Mouse (Mus musculus) lung, postnatal 0 days (tissue): Measurements from ENCODE around the gene Gpr83. TPM values are rescaled to one million over a fixed set of nuclear protein-coding genes. Genes with fewer than 3 reads are reported as not detected.

Experiments used
- ATAC-seq: fragments of 200-750 bp; cut with Nextera tagmentation; 2 replicates; pipeline ENCODE4 v1.8.0; 2017; ENCODE audit warnings: moderate library complexity
- DNase-seq: peaks from one replicate; pipeline ENCODE4 v3.0.0-alpha.2; 2016; ENCODE audit warnings: low spot score
- H3K27ac ChIP-seq: fragments of 300-500 bp; sonication (generic); 2 replicates; pipeline ENCODE4 v1.5.1; 2014; ENCODE audit warnings: antibody characterized with exemption, mild to moderate bottlenecking, low read length, mixed read lengths
- H3K27me3 ChIP-seq: fragments of 300-500 bp; sonication (generic); replicated peaks from 2 replicates; pipeline ENCODE4 v1.6.1; 2014; ENCODE audit warnings: low read length, mixed read lengths; ENCODE audit not compliant: insufficient read depth
- H3K36me3 ChIP-seq: fragments of 300-500 bp; sonication (generic); 2 replicates; pipeline ENCODE4 v1.6.1; 2014; ENCODE audit warnings: low read length, mixed read lengths; ENCODE audit not compliant: insufficient read depth
- H3K4me1 ChIP-seq: fragments of 300-500 bp; sonication (generic); 2 replicates; pipeline ENCODE4 v1.6.1; 2014; ENCODE audit warnings: antibody characterized with exemption, low read depth, low read length, mixed read lengths; ENCODE audit not compliant: insufficient read depth
- H3K4me2 ChIP-seq: fragments of 300-500 bp; sonication (generic); replicated peaks from 2 replicates; pipeline ENCODE4 v1.6.1; 2014; ENCODE audit warnings: low read depth, mild to moderate bottlenecking, low read length, moderate library complexity, mixed read lengths
- H3K4me3 ChIP-seq: fragments of 300-500 bp; sonication (generic); 2 replicates; pipeline ENCODE4 v1.5.1; 2014; ENCODE audit warnings: low read depth, low read length
- H3K9ac ChIP-seq: fragments of 300-500 bp; sonication (generic); replicated peaks from 2 replicates; pipeline ENCODE4 v1.6.1; 2014; ENCODE audit warnings: low read depth, mild to moderate bottlenecking
- H3K9me3 ChIP-seq: fragments of 300-500 bp; sonication (generic); 2 replicates; pipeline ENCODE4 v1.6.1; 2016; ENCODE audit warnings: low read length, mixed read lengths
- CTCF ChIP-seq: IDR thresholded peaks from 2 replicates; pipeline ENCODE4 v1.5.1; 2016; ENCODE audit warnings: antibody characterized with exemption, mild to moderate bottlenecking
- EP300 ChIP-seq: IDR thresholded peaks from 2 replicates; pipeline ENCODE4 v1.6.1; 2016; ENCODE audit warnings: antibody characterized with exemption, mild to moderate bottlenecking, control low read depth
- WGBS: fragments of 180-500 bp; shearing (Covaris S2); extraction: QIAGEN DNeasy Blood & Tissue Kit; methylation state at CpG from one replicate; pipeline ENCODE4 v1.1.7; 2014; 5-methylcytosine and 5-hydroxymethylcytosine counted together
- polyA plus RNA-seq: library from polyadenylated mRNA; unstranded; fragments of >200 nt; fragmentation: Nextera tagmentation; extraction: Ambion mirVana; gene quantifications from 2 replicates; pipeline ENCODE4 v1.2.1, GENCODE M21; 2015

Gpr83 gene
- 0.05 TPM in 1 of 2 replicates, not detected in the other for polyA plus RNA-seq

DNA sequence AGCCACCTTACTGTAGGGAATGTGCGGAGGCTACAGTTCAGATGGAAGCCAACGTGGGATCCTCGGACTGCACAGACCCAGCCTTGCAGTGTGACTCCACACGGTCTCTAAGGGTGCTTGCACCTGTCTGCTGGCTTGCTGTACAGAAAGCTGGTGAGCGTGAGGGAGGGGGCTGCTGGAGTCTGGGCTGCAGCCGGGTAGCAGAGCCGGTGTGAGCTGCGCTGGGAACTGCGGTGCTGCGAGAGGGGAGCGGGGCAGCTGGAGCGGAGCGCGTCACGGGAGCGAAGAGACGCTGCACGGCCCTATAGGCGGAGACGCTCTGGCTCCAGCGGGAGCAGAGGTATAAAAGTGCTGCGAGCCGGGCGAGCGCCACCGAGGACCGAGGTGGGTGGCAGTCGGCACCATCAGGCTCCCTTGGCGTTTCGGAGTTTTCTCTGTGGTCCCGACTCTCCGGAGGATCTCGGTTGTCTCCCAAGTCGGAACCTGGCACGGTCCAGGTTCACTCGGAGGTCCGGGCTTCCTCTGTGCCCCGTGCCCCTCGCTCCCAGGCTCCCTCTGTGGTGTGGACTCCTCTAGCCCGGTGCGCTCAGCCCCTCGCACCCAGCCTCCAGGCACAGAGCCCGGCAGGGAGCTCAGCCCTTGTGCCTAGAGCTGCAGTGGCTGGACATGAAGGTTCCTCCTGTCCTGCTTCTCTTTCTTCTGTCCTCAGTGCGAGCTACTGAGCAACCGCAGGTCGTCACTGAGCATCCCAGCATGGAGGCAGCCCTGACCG lies at the start of gene Gpr83:
Gene Gpr83, plus strand, starts transcription at position 343 of the 772 bp plus-strand sequence.
- peak; percentile 35 for ATAC-seq
- no peak for TF ChIP-seq EP300
- no peak for TF ChIP-seq CTCF
- peak; percentile 41 for DNase-seq
- no peak within 1 kb of the TSS for H3K9ac ChIP-seq
- H3K27ac ChIP-seq: no peak within 1 kb of the TSS
- 2% methylated on average over 39 of the region's 47 CpGs for WGBS
- H3K4me3 ChIP-seq: peak within 1 kb of the TSS; percentile 24
- no peaks in the 10 kb centered on the region for H3K9me3 ChIP-seq
- peaks cover 36% of the 10 kb centered on the region for H3K27me3 ChIP-seq
- H3K4me2 ChIP-seq: peak within 1 kb of the TSS; percentile 55
- no peaks in the 10 kb centered on the region for H3K36me3 ChIP-seq
- no peaks in the 10 kb centered on the region; the same call in 1 of the 2 replicates for H3K4me1 ChIP-seq

GRCm38 (mm10) chr9:14821396-14821795 lies 38.6 kb upstream of the Gpr83 start:
- no peak overlapping the region for H3K27ac ChIP-seq
- no peak for DNase-seq
- 0 out of 2 replicates have a peak, but pooled peaks cover 5% of the 10 kb centered on the region for H3K36me3 ChIP-seq
- H3K4me2 ChIP-seq: no peak overlapping the region
- H3K4me1 ChIP-seq: no peaks in the 10 kb centered on the region
- no peaks in the 10 kb centered on the region for H3K9me3 ChIP-seq
- no peak for ATAC-seq
- TF ChIP-seq CTCF (no peak), EP300 (no peak)
- H3K4me3 ChIP-seq: no peak overlapping the region
- H3K27me3 ChIP-seq: no peaks in the 10 kb centered on the region
- no peak overlapping the region for H3K9ac ChIP-seq

- Histone ChIP-seq H3K36me3 (0 out of 2 replicates have a peak, but pooled peaks cover 6% of the 10 kb centered on the region), H3K4me1 (no peaks in the 10 kb centered on the region), H3K9me3 (no peaks in the 10 kb centered on the region), H3K4me2 (no peak overlapping the region), H3K27me3 (no peaks in the 10 kb centered on the region), H3K9ac (no peak overlapping the region), H3K4me3 (no peak overlapping the region), H3K27ac (no peak overlapping the region)
- WGBS: 91% methylated on average over 5 of the region's 5 CpGs
- DNase-seq: no peak
- no peak for ATAC-seq
- TF ChIP-seq CTCF: no peak
- no peak for TF ChIP-seq EP300
Measured at GRCm38 (mm10) chr9:14824840-14825239, 35.2 kb upstream of the Gpr83 start.

DNA sequence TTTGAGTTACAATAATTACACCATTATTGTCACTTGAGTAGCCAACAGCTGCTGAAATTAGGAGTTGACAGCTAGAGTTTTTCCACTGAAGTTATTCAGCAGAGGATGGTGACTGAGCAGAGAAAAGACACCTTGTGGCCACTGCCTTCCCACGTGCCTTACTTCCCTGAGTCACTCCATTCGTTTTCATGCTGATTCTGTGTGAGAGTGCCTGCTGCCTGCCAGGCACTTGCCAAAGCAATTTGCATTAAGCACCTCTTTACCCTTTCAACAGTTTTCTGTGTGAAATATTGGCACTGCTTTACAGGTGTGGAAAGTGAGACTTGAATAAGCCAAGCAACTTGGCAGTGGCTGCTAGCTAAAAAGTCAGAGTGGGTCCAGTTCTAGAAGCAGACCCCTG lies 32.1 kb upstream of the Gpr83 start:
- no peak overlapping the region for H3K27ac ChIP-seq
- H3K4me3 ChIP-seq: no peak overlapping the region
- no peak for TF ChIP-seq EP300
- TF ChIP-seq CTCF: no peak
- peak; percentile 61 for DNase-seq
- no peaks in the 10 kb centered on the region for H3K4me1 ChIP-seq
- no peaks in the 10 kb centered on the region for H3K27me3 ChIP-seq
- H3K4me2 ChIP-seq: no peak overlapping the region
- H3K9ac ChIP-seq: no peak overlapping the region
- 47% methylated on average over 2 of the region's 2 CpGs for WGBS
- peak; percentile 79 for ATAC-seq
- H3K36me3 ChIP-seq: 0 out of 2 replicates have a peak, but pooled peaks cover 6% of the 10 kb centered on the region
- H3K9me3 ChIP-seq: no peaks in the 10 kb centered on the region

DNA sequence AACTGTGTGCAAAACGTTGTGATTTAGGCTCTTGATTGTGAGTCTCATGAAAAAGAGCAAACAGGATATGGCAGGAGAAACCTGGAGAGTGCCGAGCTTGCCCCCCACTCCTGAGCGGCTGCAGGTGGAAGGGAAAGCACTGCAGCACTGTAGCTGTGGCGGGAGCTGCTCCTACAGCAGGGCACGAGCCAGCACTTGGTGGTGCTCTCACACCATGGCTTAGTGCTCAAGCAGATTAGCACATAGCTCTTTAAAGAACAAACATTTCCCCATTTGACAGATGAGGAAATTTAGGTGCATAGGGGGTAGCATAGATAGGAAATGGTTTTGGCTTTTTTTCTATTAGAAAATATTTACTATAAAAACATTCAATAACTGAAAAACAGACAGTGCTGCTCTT lies 28.0 kb upstream of the Gpr83 start:
- peak; percentile 35; the same call in 1 of the 2 replicates for TF ChIP-seq CTCF
- no peak for TF ChIP-seq EP300
- DNase-seq (peak; percentile 10), ATAC-seq (no peak)
- no peaks in the 10 kb centered on the region for H3K4me1 ChIP-seq
- no peak overlapping the region for H3K27ac ChIP-seq
- WGBS: 79% methylated on average over 5 of the region's 5 CpGs
- no peak overlapping the region for H3K4me2 ChIP-seq
- H3K4me3 ChIP-seq: no peak overlapping the region
- H3K27me3 ChIP-seq: no peaks in the 10 kb centered on the region
- H3K9me3 ChIP-seq: no peaks in the 10 kb centered on the region
- no peaks in the 10 kb centered on the region; the same call in 1 of the 2 replicates for H3K36me3 ChIP-seq
- no peak overlapping the region for H3K9ac ChIP-seq

- WGBS: 93% methylated on average over 6 of the region's 6 CpGs
- Histone ChIP-seq H3K4me2 (no peak overlapping the region), H3K36me3 (no peaks in the 10 kb centered on the region; the same call in 1 of the 2 replicates), H3K27ac (no peak overlapping the region), H3K9me3 (no peaks in the 10 kb centered on the region), H3K4me3 (no peak overlapping the region), H3K4me1 (no peaks in the 10 kb centered on the region), H3K27me3 (no peaks in the 10 kb centered on the region), H3K9ac (no peak overlapping the region)
- ATAC-seq (peak; percentile 49), DNase-seq (peak; percentile 56)
- TF ChIP-seq CTCF (no peak), EP300 (no peak)
Measured at GRCm38 (mm10) chr9:14835335-14836075, 24.5 kb upstream of the Gpr83 start.
